Mouse (Mus musculus): ENCODE data around the gene Zscan29. TPM values are rescaled to one million over a fixed set of nuclear protein-coding genes. Genes with fewer than 3 reads are reported as not detected.

Zscan29 gene
- 0.63 and 0.77 TPM in 2 replicates for polyA plus RNA-seq (2012; rRNA removed)

DNA sequence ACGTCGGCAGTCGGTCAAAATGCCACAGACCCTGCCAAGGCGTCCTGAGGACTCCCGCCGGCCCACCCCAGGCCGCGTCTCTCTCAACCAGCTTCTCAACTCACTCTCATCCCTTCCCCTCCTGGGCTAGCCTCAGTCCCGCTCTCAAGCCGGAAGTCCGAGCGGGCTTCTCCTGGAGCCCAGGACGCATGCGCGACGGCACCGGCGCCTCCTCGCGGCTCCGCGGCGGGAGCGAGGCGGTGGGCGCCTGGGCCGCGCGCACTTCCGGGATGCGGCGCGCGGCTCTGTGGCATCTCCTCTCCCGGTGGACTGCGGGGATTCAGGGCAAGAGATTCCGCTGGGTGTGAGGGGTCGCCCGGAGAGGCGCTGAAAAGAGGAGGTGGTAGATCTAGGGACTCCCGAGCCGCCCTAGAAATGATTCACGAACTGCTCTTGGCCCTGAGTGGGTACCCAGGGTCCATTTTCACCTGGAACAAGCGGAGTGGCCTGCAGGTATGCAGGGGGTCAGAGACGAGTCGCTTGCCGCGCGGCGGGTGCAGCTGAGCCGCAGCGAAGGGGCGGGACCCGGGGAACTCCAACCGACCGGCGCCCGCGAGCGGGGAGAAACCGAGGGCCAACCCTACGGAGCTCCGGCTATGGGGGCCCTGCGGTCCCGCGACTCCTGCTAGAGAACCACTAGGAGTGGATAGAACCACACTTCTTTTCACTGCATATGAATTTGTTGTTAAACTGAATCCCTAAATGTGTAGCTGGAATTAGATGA, at the start of gene Zscan29:
TSS of gene Zscan29 (minus strand) at position 146 of the 763 bp plus-strand sequence.

DNA sequence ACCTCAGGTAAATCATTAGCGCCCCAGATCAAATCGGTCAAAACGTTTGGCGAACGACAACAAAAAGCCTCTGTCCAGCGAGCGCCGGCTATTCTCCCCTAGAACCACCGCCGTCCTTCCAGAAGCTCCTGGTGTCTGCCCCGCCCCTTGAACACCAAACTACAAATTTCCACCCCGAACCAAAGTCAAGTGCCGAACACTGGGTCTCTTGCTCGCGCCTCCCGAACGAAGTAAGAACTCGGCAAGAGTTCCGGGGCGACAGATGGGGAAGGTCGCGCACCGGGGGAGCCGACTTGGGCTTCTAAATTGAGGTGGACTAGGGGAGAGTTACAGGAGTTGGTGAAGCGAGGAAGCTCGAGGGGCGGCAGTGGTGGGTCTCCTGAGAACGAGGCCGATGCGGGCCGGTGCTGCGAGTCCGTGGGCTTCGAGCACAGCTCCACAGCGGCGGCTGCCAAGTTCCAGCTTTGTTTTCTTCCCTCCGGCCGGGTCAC, 399 bp downstream of the Zscan29 start, which contains the start of gene Tubgcp4:
TSS of gene Tubgcp4 (plus strand) at position 174 of the 491 bp plus-strand sequence.

DNA sequence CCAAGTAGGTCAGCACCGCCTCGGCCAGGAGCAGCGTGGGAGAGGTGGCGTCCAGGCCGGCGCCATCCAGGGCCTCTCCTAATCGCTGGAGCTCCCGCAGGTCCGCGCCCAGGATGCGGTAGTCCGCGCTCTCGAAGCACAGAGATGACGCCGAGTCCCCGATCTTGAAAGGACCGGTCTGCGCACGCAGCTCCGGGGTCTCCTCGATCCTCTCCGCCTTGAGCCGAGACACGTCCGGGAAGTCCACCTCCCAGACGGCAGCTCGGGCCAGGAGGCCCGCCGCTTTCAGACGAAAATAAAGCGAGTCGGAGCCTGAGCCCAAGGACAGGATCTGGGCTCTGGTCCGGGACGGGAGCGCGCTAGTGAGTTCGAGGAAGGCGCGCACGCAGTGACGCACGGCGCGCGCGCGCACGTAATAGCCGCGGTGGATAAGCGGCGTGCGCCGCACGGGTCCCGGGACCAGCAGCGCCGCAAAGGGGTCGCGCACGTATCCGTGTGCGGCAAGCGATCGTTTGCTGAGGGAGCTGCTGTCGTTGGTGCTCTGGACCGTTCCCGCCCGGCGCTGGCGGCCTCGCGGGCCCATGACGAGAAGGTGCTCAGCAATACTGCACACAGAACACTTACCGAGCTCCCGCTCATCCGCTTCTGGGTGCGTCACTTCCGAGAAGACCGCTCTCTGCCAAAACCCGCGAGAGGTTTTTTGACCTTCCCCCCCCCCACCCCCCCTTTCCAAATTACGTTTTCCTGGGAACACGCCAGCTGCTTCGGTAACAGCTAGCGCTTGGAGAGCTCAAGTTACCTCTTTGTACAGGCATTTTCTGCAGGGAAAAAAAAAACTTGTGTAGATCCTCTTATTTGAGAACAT, 30.7 kb downstream of the Zscan29 start, which contains the start of the genes Adal and Lcmt2:
TSS of gene Adal (plus strand) at position 411 of the 865 bp plus-strand sequence.
TSS of gene Lcmt2 (minus strand) at position 636 of the 865 bp plus-strand sequence.

DNA sequence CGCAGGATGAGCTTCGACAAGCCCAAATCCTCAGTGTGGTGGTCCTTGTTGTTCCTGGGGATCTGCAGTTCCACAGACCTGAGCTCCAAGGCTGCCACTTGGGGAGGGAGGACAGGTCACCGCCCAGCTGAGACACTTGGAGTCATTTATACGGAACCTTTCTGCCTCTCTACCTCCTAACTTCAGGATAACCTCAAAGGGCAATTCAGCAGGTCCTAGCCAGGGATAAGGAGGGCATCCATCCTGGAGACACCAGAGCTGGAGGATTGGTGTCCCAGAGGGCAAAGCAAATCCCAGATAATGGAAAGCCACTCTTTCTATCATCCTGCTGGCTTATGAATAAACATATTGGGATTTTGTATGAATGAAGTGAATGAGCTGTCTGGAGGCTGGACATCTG, 61.2 kb downstream of the Zscan29 start, which contains the start of gene Tgm7:
TSS of gene Tgm7 (minus strand) at position 101 of the 400 bp plus-strand sequence.

Other genes starting within 250 kb of the Zscan29 start
- gene Ubr1, start 200.4 kb downstream of the Zscan29 start, polyA plus RNA-seq (2012; rRNA removed), result 6.2 and 10.6 TPM in 2 replicates
- 4.8 and 5.8 TPM in 2 replicates for gene Tmem62, start 194.1 kb downstream of the Zscan29 start, polyA plus RNA-seq (2012; rRNA removed)
- gene Ccndbp1, start 162.7 kb downstream of the Zscan29 start, polyA plus RNA-seq (2012; rRNA removed), result 3.7 and 4.2 TPM in 2 replicates
- 0.08 TPM in 1 of 2 replicates, not detected in the other for gene Epb42, start 134.1 kb downstream of the Zscan29 start, polyA plus RNA-seq (2012; rRNA removed)
- gene Tgm5, start 85.3 kb downstream of the Zscan29 start, polyA plus RNA-seq (2012; rRNA removed), result 0.43 and 0.76 TPM in 2 replicates
- gene Tgm7, start 61.3 kb downstream of the Zscan29 start, polyA plus RNA-seq (2012; rRNA removed), result 0.03 TPM in 1 of 2 replicates, not detected in the other
- gene Adal, start 30.7 kb downstream of the Zscan29 start, polyA plus RNA-seq (2012; rRNA removed), result 1.00 and 1.4 TPM in 2 replicates
- gene Lcmt2, start 30.5 kb downstream of the Zscan29 start, polyA plus RNA-seq (2012; rRNA removed), result 6.1 and 8.3 TPM in 2 replicates
- 8.8 and 11.5 TPM in 2 replicates for gene Tubgcp4, start 471 bp downstream of the Zscan29 start, polyA plus RNA-seq (2012; rRNA removed)
- gene Trp53bp1, start 100.3 kb upstream of the Zscan29 start, polyA plus RNA-seq (2012; rRNA removed), result 4.7 and 8.6 TPM in 2 replicates
- gene Map1a, start 118.5 kb upstream of the Zscan29 start, polyA plus RNA-seq (2012; rRNA removed), result 3.0 and 3.6 TPM in 2 replicates
- 12.6 and 17.1 TPM in 2 replicates for gene Ppip5k1, start 184.3 kb upstream of the Zscan29 start, polyA plus RNA-seq (2012; rRNA removed)
- 582 and 597 TPM in 2 replicates for gene Ckmt1, start 186.6 kb upstream of the Zscan29 start, polyA plus RNA-seq (2012; rRNA removed)
- 0.05 and 0.15 TPM in 2 replicates for gene Strc, start 216.0 kb upstream of the Zscan29 start, polyA plus RNA-seq (2012; rRNA removed)
- 494 and 1,371 TPM in 2 replicates for gene Pdia3, start 242.7 kb upstream of the Zscan29 start, polyA plus RNA-seq (2012; rRNA removed)
- gene Catsper2, start 242.7 kb upstream of the Zscan29 start, polyA plus RNA-seq (2012; rRNA removed), result 0.02 and 0.09 TPM in 2 replicates

Measured in stomach, adult 2 months (tissue).